Mouse (Mus musculus): ENCODE data around the gene Nek4. TPM values are rescaled to one million over a fixed set of nuclear protein-coding genes. Genes with fewer than 3 reads are reported as not detected.

Nek4 gene
- polyA plus RNA-seq, 1 experiment from 2014 or later: 14.1 TPM

GRCm38 (mm10) chr14:31022579-31022978 is 71.4 kb downstream of the Nek4 start:
- peaks cover 23% of the 10 kb centered on the region for H3K4me1 ChIP-seq (replicated peaks; ENCODE audit: control insufficient read depth, insufficient read depth, low read length)
- WGBS: 31% methylated on average over 1 of the region's 1 CpGs
- no peaks in the 10 kb centered on the region for H3K27me3 ChIP-seq (ENCODE audit: control insufficient read depth, insufficient read depth, low read length)
- DNase-seq (ENCODE audit: low spot score): no peak
- H3K4me3 ChIP-seq (replicated peaks; ENCODE audit: low read length): no peak overlapping the region
- no peak overlapping the region for H3K9ac ChIP-seq
- H3K36me3 ChIP-seq (replicated peaks; ENCODE audit: control insufficient read depth, insufficient read depth): peaks cover 53% of the 10 kb centered on the region
- no peaks in the 10 kb centered on the region for H3K9me3 ChIP-seq (ENCODE audit: control insufficient read depth, low read length)
- no peak for ATAC-seq (ENCODE audit: low FRiP score)
- H3K4me2 ChIP-seq (replicated peaks): no peak overlapping the region
- no peak overlapping the region for H3K27ac ChIP-seq

- no peak overlapping the region for H3K4me2 ChIP-seq (replicated peaks)
- H3K4me3 ChIP-seq (replicated peaks; ENCODE audit: low read length): no peak overlapping the region
- peaks cover 82% of the 10 kb centered on the region for H3K36me3 ChIP-seq (replicated peaks; ENCODE audit: control insufficient read depth, insufficient read depth)
- DNase-seq (ENCODE audit: low spot score) (no peak), ATAC-seq (ENCODE audit: low FRiP score) (no peak)
- WGBS: 82% methylated on average over 3 of the region's 3 CpGs
- no peak overlapping the region for H3K9ac ChIP-seq
- H3K4me1 ChIP-seq (replicated peaks; ENCODE audit: control insufficient read depth, insufficient read depth, low read length): peaks cover 5% of the 10 kb centered on the region; the same call in 1 of the 2 replicates
- no peak overlapping the region for H3K27ac ChIP-seq
- H3K9me3 ChIP-seq (ENCODE audit: control insufficient read depth, low read length): no peaks in the 10 kb centered on the region
- H3K27me3 ChIP-seq (ENCODE audit: control insufficient read depth, insufficient read depth, low read length): no peaks in the 10 kb centered on the region
These were observed 74.6 kb downstream of the Nek4 start for GRCm38 (mm10) chr14:31025785-31026184.

Other genes with a start within 250 kb of the Nek4 start
- 19.8 and 20.0 TPM in 2 replicates for gene Sfmbt1, start 236.5 kb upstream of the Nek4 start, polyA plus RNA-seq (2014; fragmentation: Nextera tagmentation; extraction: Ambion mirVana)
- 21.6 and 24.0 TPM in 2 replicates for gene Tmem110, start 125.8 kb upstream of the Nek4 start, polyA plus RNA-seq (2014; fragmentation: Nextera tagmentation; extraction: Ambion mirVana)
- 0.67 and 1.5 TPM in 2 replicates for gene Mustn1, start 72.2 kb upstream of the Nek4 start, polyA plus RNA-seq (2014; fragmentation: Nextera tagmentation; extraction: Ambion mirVana)
- gene Itih4, start 64.9 kb upstream of the Nek4 start, polyA plus RNA-seq (2014; fragmentation: Nextera tagmentation; extraction: Ambion mirVana): not detected in 2 replicates
- gene Itih3, start 27.6 kb upstream of the Nek4 start, polyA plus RNA-seq (2014; fragmentation: Nextera tagmentation; extraction: Ambion mirVana): 2.5 and 3.1 TPM in 2 replicates
- gene Itih1, start 8.1 kb upstream of the Nek4 start, polyA plus RNA-seq (2014; fragmentation: Nextera tagmentation; extraction: Ambion mirVana): not detected in 2 replicates
- 59.5 and 64.4 TPM in 2 replicates for gene Glt8d1, start 50.0 kb downstream of the Nek4 start, polyA plus RNA-seq (2014; fragmentation: Nextera tagmentation; extraction: Ambion mirVana)
- 315 and 357 TPM in 2 replicates for gene Spcs1, start 50.3 kb downstream of the Nek4 start, polyA plus RNA-seq (2014; fragmentation: Nextera tagmentation; extraction: Ambion mirVana)
- 98.2 and 105 TPM in 2 replicates for gene Pbrm1, start 67.8 kb downstream of the Nek4 start, polyA plus RNA-seq (2014; fragmentation: Nextera tagmentation; extraction: Ambion mirVana)
- gene Gnl3, start 67.8 kb downstream of the Nek4 start, polyA plus RNA-seq (2014; fragmentation: Nextera tagmentation; extraction: Ambion mirVana): 43.2 and 44.6 TPM in 2 replicates
- gene Smim4, start 177.6 kb downstream of the Nek4 start, polyA plus RNA-seq (2014; fragmentation: Nextera tagmentation; extraction: Ambion mirVana): 55.5 and 77.7 TPM in 2 replicates
- 260 and 277 TPM in 2 replicates for gene Nt5dc2, start 179.7 kb downstream of the Nek4 start, polyA plus RNA-seq (2014; fragmentation: Nextera tagmentation; extraction: Ambion mirVana)
- gene Stab1, start 217.3 kb downstream of the Nek4 start, polyA plus RNA-seq (2014; fragmentation: Nextera tagmentation; extraction: Ambion mirVana): 17.9 and 27.6 TPM in 2 replicates

Measured in hindbrain, embryonic 14.5 days (tissue).